Mouse (Mus musculus) gastrocnemius, adult 2 months (tissue): ENCODE data around the gene Erh. TPM values are rescaled to one million over a fixed set of nuclear protein-coding genes. Genes with fewer than 3 reads are reported as not detected.

ENCODE experiments used
- DNase-seq: peaks from one replicate; pipeline ENCODE4 v3.0.0; 2022
- H3K27ac ChIP-seq: fragments of 200-600 bp; 2 replicates; pipeline ENCODE4 v1.8.1; 2022; ENCODE audit warnings: mild to moderate bottlenecking
- H3K4me3 ChIP-seq: fragments of 200-600 bp; 2 replicates; pipeline ENCODE4 v1.8.1; 2022; ENCODE audit warnings: mild to moderate bottlenecking, moderate library complexity
- CTCF ChIP-seq: fragments of 200-600 bp; IDR thresholded peaks from 2 replicates; pipeline ENCODE4 v1.8.1; 2022; ENCODE audit warnings: antibody characterized with exemption, mild to moderate bottlenecking, moderate library complexity
- intact Hi-C: fragments of 180-260 bp; cut with DNase I; formaldehyde crosslinking; loops from one replicate; pipeline ENCODE4 v1.15.1; 2025
- long read RNA-seq, 2 experiments: library from polyadenylated mRNA; stranded (forward); transcript quantifications; one replicate each; pipeline ENCODE4 v2.0.0; 2021
- total RNA-seq, 2 experiments: library from RNA; stranded (reverse); gene quantifications; 2 replicates each; pipeline ENCODE4 v1.2.3; 2021

Gene Erh
- 10 to 100 TPM; 14.4 to 17.7 TPM for total RNA-seq
- long read RNA-seq, experiment 1, transcript Erh-201 (4 exons, 1,293 nt), result major isoform, 69 of 74 reads
- long read RNA-seq, experiment 1, partial matches to known transcripts, result 0 of 74 reads
- long read RNA-seq, experiment 1, other reads (novel, unspliced or antisense), result 3 of 74 reads
- long read RNA-seq, experiment 2, transcript Erh-201 (4 exons, 1,293 nt), result major isoform, 68 of 71 reads
- long read RNA-seq, experiment 2, partial matches to known transcripts, result 1 of 71 reads
- long read RNA-seq, experiment 2, other reads (novel, unspliced or antisense), result 1 of 71 reads

GRCm38 (mm10) chr12:80643693-80644505 is at the start of gene Erh, which contains the start of gene Slc39a9:
Erh (minus strand) TSS chr12:80644341.
Slc39a9 (plus strand) TSS chr12:80643883.
- DNase-seq, result peak; percentile 95
- no peak for TF ChIP-seq CTCF
- peak within 1 kb of the TSS; percentile 93 for H3K27ac ChIP-seq
- peak within 1 kb of the TSS; percentile 90 for H3K4me3 ChIP-seq
- intact Hi-C loops, result loop anchor here (5.0 to 10.0 kb wide), 5 partner anchors 179 to 1469 kb away; partner anchors contain the start of genes Exd2, Srsf5 and Vti1b

GRCm38 (mm10) chr12:80693700-80694099 is 49.6 kb upstream of the Erh start:
- no peak for DNase-seq
- no peak for TF ChIP-seq CTCF
- H3K27ac ChIP-seq, result no peak overlapping the region
- H3K4me3 ChIP-seq, result no peak overlapping the region
- intact Hi-C loops, result no loop called here

GRCm38 (mm10) chr12:80692269-80692972 is 48.3 kb upstream of the Erh start, which contains the start of gene Plekhd1:
Plekhd1 (plus strand) TSS chr12:80692591.
- peak within 1 kb of the TSS; percentile 68 for H3K4me3 ChIP-seq
- TF ChIP-seq CTCF, result no peak
- intact Hi-C loops, result no loop called here
- H3K27ac ChIP-seq, result peak within 1 kb of the TSS; percentile 35; the same call in 1 of the 2 replicates
- DNase-seq, result peak; percentile 67

GRCm38 (mm10) chr12:80691671-80692091 is 47.5 kb upstream of the Erh start:
- TF ChIP-seq CTCF, result no peak
- intact Hi-C loops, result no loop called here
- DNase-seq, result peak; percentile 69
- Histone ChIP-seq H3K4me3 (peak overlapping the region; percentile 68), H3K27ac (no peak overlapping the region)

- intact Hi-C loops, result no loop called here
- Histone ChIP-seq H3K27ac (no peak overlapping the region), H3K4me3 (no peak overlapping the region)
- no peak for DNase-seq
- TF ChIP-seq CTCF, result no peak
Observed at GRCm38 (mm10) chr12:80689696-80690095, 45.6 kb upstream of the Erh start.

GRCm38 (mm10) chr12:80687788-80688211 is 43.7 kb upstream of the Erh start:
- intact Hi-C loops, result no loop called here
- no peak for TF ChIP-seq CTCF
- H3K27ac ChIP-seq, result no peak overlapping the region
- no peak overlapping the region for H3K4me3 ChIP-seq
- peak; percentile 34 for DNase-seq

GRCm38 (mm10) chr12:80684316-80684715 is 40.2 kb upstream of the Erh start:
- H3K4me3 ChIP-seq, result no peak overlapping the region
- no peak for TF ChIP-seq CTCF
- no peak for DNase-seq
- intact Hi-C loops, result no loop called here
- no peak overlapping the region for H3K27ac ChIP-seq

- no peak overlapping the region for H3K27ac ChIP-seq
- no peak for TF ChIP-seq CTCF
- intact Hi-C loops, result loop anchor here (2.0 kb wide), 1 partner anchor 41 kb away; no protein-coding TSS in a partner anchor
- no peak for DNase-seq
- H3K4me3 ChIP-seq, result no peak overlapping the region
Observed at GRCm38 (mm10) chr12:80683554-80683953, 39.4 kb upstream of the Erh start.

GRCm38 (mm10) chr12:80681340-80681739 is 37.2 kb upstream of the Erh start:
- no peak overlapping the region for H3K4me3 ChIP-seq
- peak; percentile 62 for TF ChIP-seq CTCF
- DNase-seq, result no peak
- 0 out of 2 replicates have a peak overlapping the region, but pooled peaks have one; percentile 46 for H3K27ac ChIP-seq
- intact Hi-C loops, result no loop called here

- Histone ChIP-seq H3K27ac (no peak overlapping the region), H3K4me3 (no peak overlapping the region)
- intact Hi-C loops, result no loop called here
- TF ChIP-seq CTCF, result peak; percentile 88
- peak; percentile 51 for DNase-seq
Observed at GRCm38 (mm10) chr12:80673170-80673569, 29.0 kb upstream of the Erh start.

- Histone ChIP-seq H3K4me3 (no peak overlapping the region), H3K27ac (no peak overlapping the region)
- intact Hi-C loops, result no loop called here
- no peak for TF ChIP-seq CTCF
- no peak for DNase-seq
Observed at GRCm38 (mm10) chr12:80668391-80668790, 24.2 kb upstream of the Erh start.

- intact Hi-C loops, result no loop called here
- DNase-seq, result no peak
- no peak overlapping the region for H3K27ac ChIP-seq
- no peak overlapping the region for H3K4me3 ChIP-seq
- TF ChIP-seq CTCF, result no peak
Observed at GRCm38 (mm10) chr12:80663935-80664334, 19.8 kb upstream of the Erh start.

- H3K4me3 ChIP-seq, result no peak overlapping the region
- DNase-seq, result no peak
- H3K27ac ChIP-seq, result no peak overlapping the region
- TF ChIP-seq CTCF, result no peak
- intact Hi-C loops, result no loop called here
Observed at GRCm38 (mm10) chr12:80662322-80662721, 18.2 kb upstream of the Erh start.
